Mouse (Mus musculus) left cerebral cortex, postnatal 25 days (tissue): ENCODE data around the gene Tarbp2. TPM values are rescaled to one million over a fixed set of nuclear protein-coding genes. Genes with fewer than 3 reads are reported as not detected.
A peak's percentile ranks its signal among the peaks of the same experiment; 100 is the strongest.

Experiments
- DNase-seq, 2 experiments: peaks; one replicate each; pipeline ENCODE4 v3.0.0; 2022; ENCODE audit warnings: low spot score in 2 of 2, mixed read lengths in 1 of 2
- intact Hi-C: fragments of 180-260 bp; cut with DNase I; formaldehyde crosslinking; loops from one replicate; pipeline ENCODE4 v1.15.1; 2025
- total RNA-seq, 2 experiments: library from RNA; stranded (reverse); gene quantifications; 2 replicates each; pipeline ENCODE4 v1.2.3; 2021

Tarbp2 gene
- total RNA-seq = 10 to 100 TPM; 26.9 to 28.8 TPM

- intact Hi-C loops = loop anchor here (1.0 kb wide), 2 partner anchors 47 to 153 kb away; no protein-coding TSS in a partner anchor
- DNase-seq = peak; percentile 100
These were observed at the start of gene Tarbp2 for GRCm38 (mm10) chr15:102517976-102518858. Gene Tarbp2 (plus strand): TSS chr15:102518192.

DNA sequence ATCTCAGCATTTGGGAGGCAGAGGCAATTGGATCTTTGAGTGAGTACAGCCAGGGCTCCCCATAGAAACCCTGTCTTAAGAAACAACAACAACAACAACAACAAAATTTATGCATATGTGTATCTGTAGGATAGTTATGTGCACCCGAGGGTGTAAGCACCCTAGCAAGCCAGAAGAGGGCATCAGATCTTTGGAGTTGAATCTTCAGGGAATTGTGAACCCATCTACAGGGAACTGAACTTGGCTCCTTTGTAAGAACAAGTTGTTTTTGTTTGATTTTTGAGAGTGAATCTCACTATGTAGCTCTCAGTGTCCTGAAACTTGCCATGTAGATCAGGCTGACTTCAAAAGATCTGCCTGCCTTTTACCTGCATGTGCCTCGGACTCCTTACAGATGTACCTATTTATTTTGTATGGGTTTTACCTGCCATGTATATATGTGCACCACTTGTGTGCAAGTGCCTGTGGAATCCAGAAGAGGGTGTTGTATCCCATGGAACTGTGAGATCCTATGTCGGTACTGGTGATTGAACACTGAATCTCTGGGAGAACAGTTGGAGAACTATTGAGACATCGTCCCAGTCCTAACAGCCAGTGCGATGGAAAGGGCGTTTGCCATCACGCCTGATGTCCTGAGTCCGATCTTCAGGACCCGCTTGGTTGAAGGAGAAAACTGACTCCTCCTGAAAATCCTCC, 49.2 kb upstream of the Tarbp2 start:
- intact Hi-C loops = no loop called here
- DNase-seq = no peak

- peak; percentile 94 to 99 for DNase-seq
- intact Hi-C loops = no loop called here
These were observed 47.8 kb upstream of the Tarbp2 start, which contains the start of gene Pcbp2 for GRCm38 (mm10) chr15:102470183-102470604. Gene Pcbp2 (plus strand): TSS chr15:102470539.

DNA sequence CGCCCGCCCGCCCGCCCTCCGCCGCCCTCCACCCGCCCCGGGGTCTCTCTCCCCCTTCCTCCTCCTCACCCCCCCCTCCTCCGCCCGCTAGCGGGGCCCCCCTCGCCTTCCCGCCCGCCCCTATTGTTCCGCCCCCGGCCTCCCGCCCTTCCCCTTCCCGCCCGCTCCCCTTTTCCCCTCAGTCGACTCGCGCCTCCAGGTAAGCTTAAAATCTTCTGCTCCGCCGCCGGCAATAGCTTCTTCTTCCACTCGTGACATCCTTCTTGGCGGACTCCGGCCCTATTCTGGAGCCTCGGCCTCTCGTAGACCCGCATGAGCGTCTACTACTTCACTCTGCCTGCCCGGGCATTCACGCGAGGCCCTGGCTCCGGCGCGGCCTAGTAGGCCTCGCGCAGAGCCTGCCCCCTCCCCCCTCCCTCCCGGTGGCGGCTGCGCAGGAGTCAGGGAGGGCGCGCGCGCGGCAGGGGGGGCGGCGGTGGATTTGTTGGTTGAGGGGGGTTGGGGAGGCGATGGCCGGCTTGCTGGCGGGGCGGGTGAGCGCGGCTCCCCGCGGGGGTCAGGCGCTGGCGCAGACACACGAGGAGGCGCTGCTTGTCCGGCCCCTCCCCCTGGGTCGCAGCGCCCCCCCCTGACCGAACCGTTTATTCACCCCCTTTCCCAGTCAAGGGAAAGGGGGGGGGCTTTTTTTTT, 47.2 kb upstream of the Tarbp2 start:
- peak; percentile 79 to 80 for DNase-seq
- intact Hi-C loops = loop anchor here (1.0 kb wide), 1 partner anchor 48 kb away; the partner anchor contains the start of gene Tarbp2

DNA sequence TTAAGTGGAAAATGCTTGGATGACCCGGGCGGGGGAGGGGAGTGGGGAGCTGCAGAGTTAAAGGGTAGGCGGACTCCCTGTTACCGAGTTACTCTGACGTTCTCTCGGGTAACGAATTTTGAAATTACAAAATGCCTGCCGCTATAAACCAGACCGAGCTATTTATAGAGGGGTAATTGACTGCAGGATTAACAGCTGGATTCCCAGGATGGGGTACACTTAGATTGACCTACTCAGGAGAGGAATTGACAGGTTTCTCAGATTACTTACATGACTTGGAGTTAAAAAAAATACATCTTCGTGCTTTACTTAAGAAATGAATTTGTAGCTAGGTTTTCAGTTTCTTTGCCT, 46.7 kb upstream of the Tarbp2 start:
- no peak for DNase-seq
- intact Hi-C loops = loop anchor here (1.0 kb wide), 1 partner anchor 47 kb away; the partner anchor contains the start of gene Tarbp2

- no peak for DNase-seq
- intact Hi-C loops = loop anchor here (1.0 kb wide), 1 partner anchor 47 kb away; the partner anchor contains the start of gene Tarbp2
These were observed 46.3 kb upstream of the Tarbp2 start for GRCm38 (mm10) chr15:102471727-102472126.

- no peak for DNase-seq
- intact Hi-C loops = no loop called here
These were observed 44.7 kb upstream of the Tarbp2 start for GRCm38 (mm10) chr15:102473246-102473645.

DNA sequence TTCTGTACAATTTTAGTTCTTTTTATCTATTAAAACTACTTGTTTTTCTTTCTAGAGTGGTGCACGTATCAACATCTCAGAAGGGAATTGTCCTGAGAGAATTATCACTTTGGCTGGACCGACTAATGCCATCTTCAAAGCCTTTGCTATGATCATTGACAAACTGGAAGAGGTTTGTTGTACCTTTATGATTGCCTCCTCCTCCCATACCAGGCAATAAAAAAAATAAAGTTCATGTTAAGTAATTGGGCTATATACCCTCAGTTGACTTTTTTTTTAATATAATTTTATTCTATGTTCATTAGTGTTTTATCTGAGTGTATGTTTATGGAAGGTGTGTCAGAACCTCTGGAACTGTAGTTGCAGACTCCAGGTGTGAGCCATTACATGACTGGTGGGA, 43.5 kb upstream of the Tarbp2 start:
- no peak for DNase-seq
- intact Hi-C loops = loop anchor here (2.0 kb wide), 1 partner anchor 14 kb away; no protein-coding TSS in a partner anchor

DNA sequence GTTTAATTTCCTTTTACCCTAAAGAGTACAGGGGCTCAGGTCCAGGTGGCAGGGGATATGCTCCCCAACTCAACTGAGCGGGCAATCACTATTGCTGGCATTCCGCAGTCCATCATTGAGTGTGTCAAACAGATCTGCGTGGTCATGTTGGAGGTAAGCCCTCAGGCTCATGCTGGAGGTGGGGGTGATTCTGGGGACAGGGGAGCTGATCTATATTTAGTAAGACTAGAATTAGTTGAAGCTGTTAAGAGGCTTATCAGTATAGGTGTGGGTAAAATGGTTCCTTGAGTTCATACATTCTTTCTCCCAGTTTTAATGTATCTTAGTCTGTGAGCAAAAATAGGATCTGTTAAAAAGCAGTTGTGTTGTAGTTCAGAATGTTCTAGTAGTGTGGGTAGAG, 34.9 kb upstream of the Tarbp2 start:
- intact Hi-C loops = no loop called here
- no peak for DNase-seq

DNA sequence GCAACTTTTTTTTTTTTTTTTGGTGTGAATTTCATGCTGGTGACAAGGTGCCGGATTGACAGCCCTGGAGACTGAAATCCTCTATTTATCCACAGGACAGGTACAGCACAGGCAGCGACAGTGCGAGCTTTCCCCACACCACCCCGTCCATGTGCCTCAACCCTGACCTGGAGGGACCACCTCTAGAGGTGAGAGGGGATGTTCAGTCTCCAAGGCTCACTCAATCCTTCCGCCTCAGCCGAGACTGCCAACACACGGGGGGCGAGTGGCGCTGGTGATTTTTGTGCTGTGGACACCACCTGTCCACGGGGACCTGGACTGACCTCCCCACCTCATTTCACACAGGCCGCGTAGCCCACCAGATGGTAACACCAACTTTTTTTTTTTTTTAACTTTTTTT, 32.1 kb upstream of the Tarbp2 start:
- no peak for DNase-seq
- intact Hi-C loops = no loop called here

DNA sequence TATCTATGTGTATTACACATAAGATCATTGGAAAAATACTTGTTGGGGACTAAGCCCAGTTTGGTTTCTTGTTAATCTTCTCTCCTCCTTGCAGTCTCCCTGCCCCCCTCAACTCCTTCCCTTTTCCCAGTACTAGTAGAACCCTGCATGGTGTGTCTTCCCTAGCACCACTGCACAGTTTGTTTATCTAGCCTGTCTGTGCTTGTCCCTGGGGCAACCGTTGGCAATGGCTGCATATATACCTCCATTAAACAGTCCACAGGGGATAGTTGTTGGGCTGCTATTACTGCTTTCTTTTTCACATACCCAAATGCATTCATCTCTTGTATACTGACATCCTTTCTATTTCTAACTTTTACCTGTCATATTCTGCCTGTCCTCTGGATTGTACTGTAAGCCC, 30.3 kb upstream of the Tarbp2 start:
- intact Hi-C loops = loop anchor here (2.0 kb wide), 1 partner anchor 13 kb away; no protein-coding TSS in a partner anchor
- DNase-seq = no peak

- intact Hi-C loops = no loop called here
- no peak for DNase-seq
These were observed 19.7 kb upstream of the Tarbp2 start for GRCm38 (mm10) chr15:102498322-102498721.

- intact Hi-C loops = no loop called here
- DNase-seq = no peak
These were observed 18.6 kb upstream of the Tarbp2 start for GRCm38 (mm10) chr15:102499370-102499769.

- DNase-seq = no peak
- intact Hi-C loops = no loop called here
These were observed 18.1 kb upstream of the Tarbp2 start for GRCm38 (mm10) chr15:102499851-102500250.

- intact Hi-C loops = no loop called here
- DNase-seq = no peak
These were observed 17.5 kb upstream of the Tarbp2 start for GRCm38 (mm10) chr15:102500479-102500878.

- no peak for DNase-seq
- intact Hi-C loops = no loop called here
These were observed 16.7 kb upstream of the Tarbp2 start for GRCm38 (mm10) chr15:102501084-102501814.

DNA sequence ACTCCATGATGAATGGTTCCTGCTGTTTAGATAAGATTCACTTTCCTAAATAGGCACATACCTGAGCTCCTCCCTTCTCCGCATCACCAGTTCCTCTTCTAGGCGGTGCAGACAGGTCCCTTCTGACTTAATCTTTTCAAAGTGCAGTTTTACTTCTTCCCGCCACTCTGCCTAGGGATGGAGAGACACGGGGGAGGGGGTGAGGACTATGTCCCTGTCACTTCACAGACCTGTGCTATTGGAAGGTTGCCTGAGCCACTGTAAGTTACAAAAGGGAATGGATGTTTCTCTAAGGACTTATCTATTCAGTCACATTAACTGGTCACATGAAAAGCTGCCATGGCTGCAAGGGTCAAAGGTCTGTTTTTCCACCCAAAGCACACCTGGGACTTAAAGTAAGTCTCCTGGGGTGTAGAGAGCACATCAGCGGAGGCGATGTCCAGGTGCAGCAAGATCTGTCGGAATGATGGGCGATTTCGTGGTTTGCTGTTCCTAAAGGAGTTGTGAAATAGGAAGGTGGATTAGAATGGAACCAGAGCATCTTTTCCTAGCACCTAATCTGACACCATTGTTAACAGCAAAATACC, 15.6 kb upstream of the Tarbp2 start:
- DNase-seq = no peak
- intact Hi-C loops = no loop called here

DNA sequence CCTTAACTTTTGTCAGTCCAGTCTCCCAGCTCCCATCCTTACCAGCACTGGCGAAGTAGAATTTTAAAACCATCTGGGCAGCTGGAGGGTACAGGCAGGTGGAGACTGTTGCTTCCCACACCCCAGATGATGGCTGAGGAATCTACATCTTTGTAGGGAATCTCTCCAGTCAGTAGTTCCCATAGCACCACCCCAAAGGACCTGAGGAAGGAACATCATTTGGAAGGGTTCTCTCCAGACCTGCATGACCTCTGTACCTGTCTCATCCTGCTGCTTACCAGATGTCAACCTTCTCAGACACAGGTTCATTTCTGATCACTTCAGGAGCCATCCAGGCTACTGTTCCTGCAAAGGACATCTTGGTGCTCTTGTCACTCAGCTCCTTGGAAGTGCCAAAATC, 14.5 kb upstream of the Tarbp2 start, which contains the start of gene Gm10337:
Gene Gm10337, plus strand, starts transcription at position 276 of the 400 bp plus-strand sequence.
- intact Hi-C loops = no loop called here
- DNase-seq = no peak
